Mouse (Mus musculus) heart, postnatal 4 days (tissue): ENCODE measurements around the gene Pgm2. TPM values are rescaled to one million over a fixed set of nuclear protein-coding genes. Genes with fewer than 3 reads are reported as not detected.

Source experiments
- microRNA-seq, 2 experiments: library from miRNA; unstranded; fragments of <30 nt; microRNA quantifications; one replicate each; pipeline ENCODE4 v1.2.0; 2021 to 2022
- total RNA-seq, 2 experiments: library from RNA; stranded (reverse); gene quantifications; 2 replicates each; pipeline ENCODE4 v1.2.3; 2021

Gene Pgm2
- total RNA-seq, 2 experiments from 2014 or later: 13.2 to 14.5 TPM

Small RNA genes within 50 kb of the gene (microRNA-seq; reads per million reads assigned to microRNA genes)
- gene Gm22395 (0 reads per million in 2 experiments), gene Gm23967 (0 reads per million in 2 experiments)

Other genes starting within 250 kb of the Pgm2 start
- gene Rell1, start 124.1 kb upstream of the Pgm2 start, total RNA-seq: 10 to 100 TPM; 18.9 to 20.1 TPM
- 10 to 100 TPM; 55.5 to 58.6 TPM for gene Tbc1d1, start 63.4 kb downstream of the Pgm2 start, total RNA-seq